Mouse (Mus musculus) stomach, postnatal 0 days (tissue): ENCODE measurements around the gene Grid1.

Experiments used
- CTCF ChIP-seq: IDR thresholded peaks from 2 replicates; pipeline ENCODE4 v1.5.1; 2016; ENCODE audit warnings: antibody characterized with exemption, low read depth, mild to moderate bottlenecking, moderate library complexity
- EP300 ChIP-seq: optimal IDR thresholded peaks from 2 replicates; pipeline ENCODE3; 2016; ENCODE audit warnings: antibody characterized with exemption

GRCm38 (mm10) chr14:35572991-35573502, 753.1 kb downstream of the Grid1 start:
- TF ChIP-seq CTCF (no peak), EP300 (no peak)
